Mouse (Mus musculus): ENCODE data around the gene Timeless. TPM values are rescaled to one million over a fixed set of nuclear protein-coding genes. Genes with fewer than 3 reads are reported as not detected.
"Not testable (repeated sequence)": the region's sequence is repeated elsewhere in the genome, so short reads cannot be mapped to it uniquely, and the experiment has no call there.

Timeless gene
- total RNA-seq, 2 experiments from 2014 or later: 2.1 to 3.2 TPM

DNA sequence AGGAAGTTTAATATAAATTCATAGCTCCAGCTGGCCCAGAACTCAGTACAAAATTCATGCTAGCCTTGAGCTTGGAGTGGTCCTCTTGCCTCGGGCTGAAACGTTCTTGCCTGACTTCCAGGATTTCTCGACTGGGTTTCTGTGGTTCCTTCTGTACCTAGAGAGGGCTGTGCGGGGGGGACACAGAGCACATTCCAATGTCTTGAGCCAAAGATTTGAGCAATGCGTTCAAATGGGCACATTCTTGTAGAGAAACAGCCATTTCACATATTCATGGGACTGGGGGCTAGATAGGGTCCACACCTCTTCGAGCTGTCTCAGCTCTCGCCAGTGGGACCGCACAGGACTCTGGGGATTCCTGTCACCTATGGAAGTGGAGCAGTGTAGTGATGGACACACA lies 24.1 kb downstream of the Timeless start:
- DNase-seq (ENCODE audit: low spot score): no peak

DNA sequence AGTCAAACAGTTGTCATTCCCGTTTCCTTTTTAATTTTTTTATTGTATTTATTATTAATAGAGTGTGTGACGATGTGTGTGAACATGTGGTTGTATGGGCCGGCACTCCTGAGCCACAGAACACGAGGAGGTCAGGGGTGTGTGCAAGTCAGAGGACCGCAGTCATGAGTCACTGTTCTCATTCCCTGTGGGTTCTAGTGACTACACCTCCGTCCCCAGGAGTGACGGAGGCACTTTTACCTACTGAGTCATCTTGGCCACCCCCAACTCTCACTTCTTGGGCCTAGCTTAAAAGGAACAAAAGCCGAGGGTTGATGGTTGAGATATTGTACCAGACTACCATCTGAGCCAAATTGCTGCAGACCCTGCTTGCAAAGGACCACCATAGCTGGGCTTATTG lies 24.5 kb downstream of the Timeless start:
- DNase-seq (ENCODE audit: low spot score): no peak

DNA sequence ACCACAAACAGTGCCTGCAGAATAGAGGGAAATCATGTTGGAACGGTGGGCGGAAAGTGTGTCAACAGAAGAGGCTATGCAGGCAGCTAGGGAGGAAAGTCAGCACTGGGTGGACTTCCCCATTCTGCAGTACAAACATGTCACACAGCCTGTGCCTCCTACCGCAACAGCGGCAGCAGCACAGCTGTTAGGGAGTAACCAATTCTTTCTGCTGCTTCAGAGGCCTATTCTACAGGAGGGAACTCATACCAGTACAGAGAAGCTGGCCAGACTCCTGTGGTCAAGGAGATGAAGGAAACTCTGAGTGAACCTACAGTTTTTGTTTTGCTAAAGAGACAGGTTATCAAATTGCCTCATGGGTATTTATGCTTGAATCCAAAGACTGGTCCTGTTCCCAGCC lies 27.1 kb downstream of the Timeless start:
- no peak for DNase-seq (ENCODE audit: low spot score)

DNA sequence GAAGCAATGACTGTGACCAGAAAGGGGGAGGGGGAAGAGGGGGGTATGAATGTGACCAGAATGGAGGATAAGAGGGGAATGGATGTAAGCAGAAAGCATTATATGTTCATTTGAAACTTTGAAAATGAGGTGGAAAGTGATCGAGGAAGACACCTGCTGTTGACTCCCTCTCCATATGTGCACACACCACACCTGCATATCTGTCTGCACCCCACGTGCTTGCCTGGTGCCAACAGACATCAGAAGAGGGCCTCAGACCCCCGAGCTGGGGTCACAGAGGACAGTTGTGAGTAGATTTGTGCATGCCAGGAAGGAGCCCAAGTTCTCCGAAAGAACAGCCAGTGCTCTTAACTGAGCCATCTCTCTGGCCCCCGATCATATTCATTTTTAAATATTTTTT lies 28.1 kb downstream of the Timeless start:
- no peak for DNase-seq (ENCODE audit: low spot score)

DNA sequence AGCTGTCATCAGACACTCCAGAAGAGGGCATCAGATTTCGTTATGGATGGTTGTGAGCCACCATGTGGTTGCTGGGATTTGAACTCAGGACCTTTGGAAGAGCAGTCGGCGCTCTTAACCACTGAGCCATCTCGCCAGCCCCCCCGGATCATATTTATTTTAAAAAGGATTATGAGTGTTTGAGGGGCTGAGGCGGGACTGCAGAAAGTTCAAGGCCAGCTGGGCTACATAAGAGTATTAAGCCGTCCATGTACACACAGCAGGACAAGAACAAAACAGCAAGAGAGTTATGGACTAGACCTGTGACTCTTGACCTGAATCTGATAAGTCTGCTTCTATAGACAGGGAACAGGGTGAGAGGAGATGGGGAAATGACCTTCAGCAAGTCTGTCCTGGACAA lies 28.5 kb downstream of the Timeless start:
- not testable (repeated sequence) for DNase-seq (ENCODE audit: low spot score)

DNA sequence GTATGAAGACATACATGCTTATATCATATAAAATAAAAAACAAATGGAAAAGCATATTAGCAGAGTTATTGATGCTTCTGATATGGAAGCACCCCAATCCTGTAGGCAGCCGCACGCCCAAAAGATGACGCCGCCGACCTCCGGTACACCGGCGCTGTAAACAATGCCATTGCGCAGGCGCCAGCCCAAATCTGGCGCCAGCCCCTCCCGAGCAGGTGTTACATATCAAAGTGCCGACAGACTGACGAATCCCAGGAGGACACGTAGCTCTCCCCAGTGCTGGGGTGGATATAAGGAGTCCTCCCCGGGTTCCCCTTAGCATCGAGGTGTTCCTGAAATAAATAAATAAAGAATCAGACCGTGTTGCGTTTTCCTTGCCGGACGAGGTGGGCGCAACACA lies 30.4 kb downstream of the Timeless start:
- no peak for DNase-seq (ENCODE audit: low spot score)

DNA sequence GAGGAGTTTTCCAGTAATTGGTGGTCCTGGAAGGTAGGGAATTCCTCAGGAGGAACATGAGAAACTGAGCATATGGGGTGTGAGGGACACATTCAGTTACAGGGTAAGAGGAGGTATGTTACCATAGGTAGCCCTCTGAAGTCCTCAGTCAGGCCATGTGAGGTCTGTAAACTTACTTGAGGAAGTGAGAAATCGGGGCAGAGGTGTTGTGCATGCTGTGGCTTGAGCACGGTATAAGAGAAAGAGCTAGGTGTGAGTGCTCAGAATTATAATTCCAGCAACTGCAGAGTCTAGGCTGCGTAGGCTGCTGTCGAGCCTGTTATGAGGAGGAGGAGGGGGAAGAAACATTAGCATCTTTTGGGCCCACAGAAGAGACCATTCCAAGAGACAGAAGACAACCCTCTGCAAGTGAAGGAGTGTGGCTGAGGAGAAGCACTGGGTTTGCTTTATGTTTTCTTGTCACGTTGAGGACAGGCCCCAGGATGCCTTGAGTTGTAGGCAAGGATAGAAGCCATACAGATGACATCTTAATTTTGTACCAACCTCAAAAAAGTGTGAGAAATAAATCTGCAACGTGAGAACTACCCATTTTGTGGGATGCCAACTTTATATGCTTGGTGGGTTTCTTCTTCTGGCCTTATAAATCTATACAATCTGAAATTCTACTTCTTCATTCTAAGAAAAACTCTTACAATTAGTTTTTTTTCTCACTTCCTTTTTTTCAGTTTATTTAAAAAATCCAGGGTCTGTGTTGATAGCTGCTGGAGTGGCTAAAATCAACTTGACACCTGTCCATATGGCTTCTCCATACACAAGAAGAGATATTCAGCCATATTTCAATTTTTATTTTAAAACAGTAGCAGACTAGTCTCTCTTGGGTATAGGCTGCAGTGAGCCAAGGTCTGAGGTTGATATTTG lies 31.8 kb downstream of the Timeless start:
- DNase-seq (ENCODE audit: low spot score): no peak

DNA sequence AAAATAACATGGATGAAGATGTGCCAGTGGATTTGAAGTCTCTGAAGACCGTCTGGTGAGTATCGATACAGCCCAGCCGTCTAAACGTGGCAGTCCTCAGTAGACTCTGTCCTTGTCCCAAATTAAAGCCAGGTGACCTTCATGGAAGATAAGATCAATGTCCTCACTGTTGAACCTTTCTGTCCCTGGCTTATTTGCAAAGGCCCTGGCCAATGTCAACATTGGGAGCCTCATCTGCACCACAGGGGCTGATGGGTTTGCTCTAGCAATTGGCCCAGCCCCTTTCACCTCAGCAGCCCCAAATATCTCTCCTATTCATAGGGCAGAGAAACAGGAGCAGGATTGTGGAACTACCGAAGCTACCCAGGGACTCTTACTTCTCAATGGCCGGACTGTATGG lies 36.5 kb downstream of the Timeless start, which contains the start of gene Apof:
Apof (plus strand) TSS at position 301 of the 400 bp plus-strand sequence.
- DNase-seq (ENCODE audit: low spot score): no peak

DNA sequence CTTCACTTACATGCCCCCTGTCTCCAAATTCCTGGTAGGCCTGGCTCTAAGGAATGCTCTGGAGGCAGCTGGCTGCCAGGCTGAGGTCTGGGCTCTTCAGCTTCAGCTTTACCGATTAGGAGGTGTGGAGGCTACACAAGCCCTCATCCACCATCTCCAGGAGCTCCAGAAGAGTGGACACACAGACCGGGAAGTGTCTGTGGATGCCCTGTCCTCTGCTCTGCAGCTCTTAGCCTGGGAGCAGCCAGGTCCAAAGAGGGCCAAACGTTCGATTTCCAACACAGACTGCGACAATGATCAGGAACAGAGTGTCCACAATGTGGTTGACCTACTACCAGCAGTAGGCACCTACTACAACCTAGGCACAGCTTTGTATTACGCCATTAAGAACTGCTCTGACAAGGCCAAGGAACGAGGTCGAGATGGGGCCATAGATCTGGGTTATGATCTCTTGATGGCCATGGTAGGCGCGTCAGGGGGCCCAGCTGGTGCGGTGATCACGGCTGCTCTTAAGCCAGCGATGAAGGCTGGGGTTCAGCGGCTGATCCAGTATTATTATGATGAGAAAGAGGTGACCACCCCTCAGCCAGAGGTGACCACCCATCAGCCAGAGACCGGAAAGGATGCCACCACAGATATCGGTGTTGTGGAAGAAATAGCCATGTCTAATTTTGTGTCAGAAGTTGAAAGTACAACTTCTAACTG lies 37.5 kb downstream of the Timeless start:
- no peak for DNase-seq (ENCODE audit: low spot score)

DNA sequence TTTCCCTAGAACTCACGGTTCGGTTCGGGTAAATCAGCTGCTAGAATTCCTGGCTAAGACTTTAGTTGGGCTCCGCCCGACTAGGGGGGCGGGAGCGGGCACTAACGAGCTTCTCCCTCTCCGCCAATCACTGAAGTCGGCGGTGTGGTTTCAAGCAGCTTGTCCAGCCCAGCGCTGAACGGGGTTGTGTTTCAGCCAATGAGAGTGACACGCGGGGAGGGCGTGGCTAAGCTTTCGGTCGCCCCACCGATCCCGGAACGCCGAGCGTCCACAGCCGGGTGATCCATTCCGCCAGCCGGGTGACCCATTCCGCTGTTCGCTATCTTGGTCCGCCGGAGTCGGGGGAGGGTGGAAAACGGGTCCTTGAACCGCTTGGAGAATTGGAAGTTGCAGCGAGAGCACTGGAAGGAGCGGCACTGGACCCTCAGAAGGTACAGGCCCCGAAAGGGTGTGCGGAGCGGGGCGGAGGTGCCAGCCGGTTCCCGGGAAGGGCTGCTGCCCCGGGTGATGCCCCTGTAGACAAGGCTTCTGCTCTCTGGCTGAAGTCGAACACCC lies 38.5 kb downstream of the Timeless start, which contains the start of gene Stat2:
Stat2 (plus strand) TSS at position 273 of the 555 bp plus-strand sequence.
- DNase-seq (ENCODE audit: low spot score): peak; percentile 98

DNA sequence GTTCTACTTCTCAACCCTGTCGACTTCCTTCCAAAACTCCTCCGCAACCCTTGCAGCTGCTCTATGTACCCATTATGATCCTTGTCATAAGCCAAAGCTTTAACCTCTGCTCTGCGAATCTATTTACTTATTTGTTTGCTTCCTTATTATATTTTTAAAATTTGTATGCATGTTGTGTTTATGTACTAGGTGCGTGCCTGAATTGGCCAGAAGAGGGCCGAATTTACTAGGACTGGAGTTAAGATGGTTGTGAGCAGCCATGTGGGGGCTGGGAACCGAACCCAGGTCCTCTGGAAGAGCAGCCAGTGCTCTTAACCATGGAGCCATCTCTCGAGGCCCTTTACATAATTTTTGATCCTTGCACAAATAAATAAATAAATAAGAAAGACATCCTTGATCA lies 39.0 kb downstream of the Timeless start:
- no peak for DNase-seq (ENCODE audit: low spot score)

DNA sequence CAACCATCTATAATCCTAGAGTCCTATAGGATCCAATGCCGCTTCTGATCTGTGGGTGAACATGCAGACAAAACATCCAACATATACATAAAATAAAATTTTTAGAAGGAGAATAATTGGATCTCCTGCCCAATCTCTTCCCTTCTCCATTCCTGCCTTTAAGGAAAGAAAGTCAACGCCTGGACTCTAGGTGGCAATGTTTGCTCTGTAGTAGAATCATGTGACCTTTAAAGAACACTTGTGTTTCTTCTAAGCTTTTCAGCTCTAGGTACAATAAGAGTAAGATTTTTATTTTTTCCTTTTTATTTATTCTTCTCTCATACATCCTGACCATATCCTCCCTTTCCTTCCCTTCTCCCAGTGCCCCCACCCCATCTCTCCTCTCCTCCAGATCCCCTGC lies 40.0 kb downstream of the Timeless start:
- DNase-seq (ENCODE audit: low spot score): no peak

DNA sequence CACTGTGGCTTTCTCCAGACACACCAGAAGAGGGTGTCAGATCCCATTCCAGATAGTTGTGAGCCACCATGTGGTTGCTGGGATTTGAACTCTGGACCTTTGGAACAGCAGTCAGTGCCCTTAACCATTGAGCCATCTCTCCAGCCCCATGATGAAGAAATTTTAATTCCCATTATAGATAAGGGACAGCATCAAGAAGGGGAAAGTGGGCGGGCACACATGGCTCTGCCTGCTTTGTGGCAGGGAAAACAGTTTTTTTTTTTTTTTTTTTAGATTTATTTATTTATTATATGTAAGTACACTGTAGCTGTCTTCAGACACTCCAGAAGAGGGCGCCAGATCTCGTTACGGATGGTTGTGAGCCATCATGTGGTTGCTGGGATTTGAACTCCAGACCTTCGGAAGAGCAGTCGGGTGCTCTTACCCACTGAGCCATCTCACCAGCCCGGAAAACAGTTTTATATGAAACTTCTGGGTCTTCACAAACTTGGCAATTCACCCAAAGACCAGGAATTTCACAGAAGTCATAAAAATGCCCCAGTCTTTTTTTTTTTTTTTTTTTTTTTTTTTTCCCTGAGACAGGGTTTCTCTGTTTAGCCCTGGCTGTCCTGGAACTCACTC lies 41.1 kb downstream of the Timeless start:
- DNase-seq (ENCODE audit: low spot score): not testable (repeated sequence)

DNA sequence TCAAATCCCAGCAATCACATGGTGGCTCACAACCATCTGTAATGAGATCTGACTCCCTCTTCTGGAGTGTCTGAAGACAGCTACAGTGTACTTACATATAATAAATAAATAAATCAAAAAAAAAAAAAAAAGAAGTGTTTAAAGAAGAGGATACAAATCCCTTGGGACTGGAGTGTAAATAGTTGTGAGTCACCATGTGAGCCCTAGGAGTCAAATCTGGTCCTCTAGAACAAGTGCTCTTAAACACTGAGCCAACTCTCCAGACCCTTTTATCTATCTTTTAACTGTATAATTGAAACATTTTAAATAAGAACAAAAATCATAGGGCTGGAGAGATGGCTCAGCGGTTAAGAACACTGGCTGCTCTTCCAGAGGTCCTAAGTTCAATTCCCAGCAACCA lies 43.5 kb downstream of the Timeless start:
- DNase-seq (ENCODE audit: low spot score): not testable (repeated sequence)

DNA sequence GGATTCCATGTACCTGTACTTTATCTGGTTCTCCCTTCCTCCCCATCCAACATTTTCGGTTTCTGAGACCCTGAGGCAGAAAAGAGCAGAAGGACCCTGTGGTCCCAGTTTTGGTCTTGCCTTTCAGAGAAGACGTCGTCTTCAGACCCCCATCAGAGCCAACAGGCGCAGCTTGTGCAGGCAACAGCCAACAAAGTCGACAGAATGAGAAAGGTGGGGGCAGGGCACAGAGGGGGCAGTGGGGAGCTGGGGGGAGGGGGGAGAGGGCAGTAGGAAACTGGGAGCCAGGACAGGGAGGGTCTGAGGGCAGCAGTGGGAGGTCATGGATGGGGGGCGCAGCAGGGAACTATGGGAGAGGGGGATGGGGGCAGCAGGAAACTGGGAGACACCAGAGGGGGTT lies 46.3 kb downstream of the Timeless start:
- DNase-seq (ENCODE audit: low spot score): no peak

DNA sequence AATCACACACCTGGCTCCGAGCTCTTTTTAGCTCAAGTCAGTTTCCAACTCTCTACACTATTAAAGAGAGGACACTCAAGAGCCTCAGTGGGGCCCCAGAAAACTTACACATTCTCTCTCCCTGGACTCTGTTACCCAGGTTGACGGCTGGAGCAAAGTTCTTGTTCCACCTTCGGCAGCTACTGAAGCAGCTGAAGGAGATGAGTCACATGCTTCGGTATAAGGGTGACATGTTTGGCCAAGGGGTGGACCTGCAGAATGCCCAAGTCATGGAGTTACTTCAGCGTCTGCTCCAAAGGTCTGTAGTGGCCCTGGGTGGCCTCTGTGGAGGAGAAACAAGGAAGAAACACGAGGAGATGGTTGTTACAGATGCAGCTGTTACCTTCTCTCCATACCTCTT lies 49.1 kb downstream of the Timeless start:
- DNase-seq (ENCODE audit: low spot score): no peak

DNA sequence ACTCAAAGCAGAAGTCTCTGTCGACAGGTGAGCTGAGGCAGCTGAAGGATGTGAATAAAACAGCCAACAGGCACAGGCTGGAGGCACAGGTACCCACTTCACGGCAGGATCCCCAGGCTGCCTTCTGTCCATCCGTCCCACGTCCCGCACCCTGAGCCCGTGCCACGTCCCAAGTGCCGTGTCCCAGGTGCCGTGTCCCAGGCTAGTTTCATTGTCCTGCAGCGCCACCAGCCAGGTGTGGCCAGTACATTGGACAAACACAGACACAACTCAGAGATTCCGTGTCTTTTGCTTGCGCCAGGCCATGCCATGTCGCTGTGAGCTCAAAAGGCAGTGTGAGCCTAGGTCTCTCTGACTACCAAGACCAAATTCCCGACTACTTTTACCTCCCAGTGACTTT lies 49.8 kb downstream of the Timeless start:
- no peak for DNase-seq (ENCODE audit: low spot score)

DNA sequence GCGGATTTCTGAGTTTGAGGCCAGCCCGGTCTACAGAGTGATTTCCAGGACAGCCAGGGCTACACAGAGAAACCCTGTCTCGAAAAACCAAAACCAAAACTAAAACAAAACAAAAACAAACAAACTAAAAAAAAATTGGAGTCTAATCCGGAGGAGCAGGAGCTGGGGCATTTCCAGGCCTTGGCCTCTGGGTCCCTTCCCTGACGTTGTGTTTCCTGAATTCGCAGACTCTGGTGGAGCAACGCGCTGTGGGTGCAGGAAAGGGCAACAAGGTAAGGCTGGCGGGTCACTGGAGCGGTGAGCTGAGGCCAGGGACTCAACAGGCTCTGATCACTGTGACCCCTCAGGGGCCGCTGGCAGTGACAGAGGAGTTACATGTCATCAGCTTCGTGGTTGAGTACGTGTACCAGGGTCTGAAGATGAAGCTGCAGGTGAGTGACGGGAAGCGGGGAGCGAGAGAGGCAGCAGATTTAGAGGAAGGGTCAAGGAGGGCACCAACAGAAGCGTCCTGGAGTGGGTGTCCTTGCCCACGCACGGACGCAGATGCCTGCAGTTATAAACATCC lies 51.1 kb downstream of the Timeless start:
- DNase-seq (ENCODE audit: low spot score): no peak

DNA sequence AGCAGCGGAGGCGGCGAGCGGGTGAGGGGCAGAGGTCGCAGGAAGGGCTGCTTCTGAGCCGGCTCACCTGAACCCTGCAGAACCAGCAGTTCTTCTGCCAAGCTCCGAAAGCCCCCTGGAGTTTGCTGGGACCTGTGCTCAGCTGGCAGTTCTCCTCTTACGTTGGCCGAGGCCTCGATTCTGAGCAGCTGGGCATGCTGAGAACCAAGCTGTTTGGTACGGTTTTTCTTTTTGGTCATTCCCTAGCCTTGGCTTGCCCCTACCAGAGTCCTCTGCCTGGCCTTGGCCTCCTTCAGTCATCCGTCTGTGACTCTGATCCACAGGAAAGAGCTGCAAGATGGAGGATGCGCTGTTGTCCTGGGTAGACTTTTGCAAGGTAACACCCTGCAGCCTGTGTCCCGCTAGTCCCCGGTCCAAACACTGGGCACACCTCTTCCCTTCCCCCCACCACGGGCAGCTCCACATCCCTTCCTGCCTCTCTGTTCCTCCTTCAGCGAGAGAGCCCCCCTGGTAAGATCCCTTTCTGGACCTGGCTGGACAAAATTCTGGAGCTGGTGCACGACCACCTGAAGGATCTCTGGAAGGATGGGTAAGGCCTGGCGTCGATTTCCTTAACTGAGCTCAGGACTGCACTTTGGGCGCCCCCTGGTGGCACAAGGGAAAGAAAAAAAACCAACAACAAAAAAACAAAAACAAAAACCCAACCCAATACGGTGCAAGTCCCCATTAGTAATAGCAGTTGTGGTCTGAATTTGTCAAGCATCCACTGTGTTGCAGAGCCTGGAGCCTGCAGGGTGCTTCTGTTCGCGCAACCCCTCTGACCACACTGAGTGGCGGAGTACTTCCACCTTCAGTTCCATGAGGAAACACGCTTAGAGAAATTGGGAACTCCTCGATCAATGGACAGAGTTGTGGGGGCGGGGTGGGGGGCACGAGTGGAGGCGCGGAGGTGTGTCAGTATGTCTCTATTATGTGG lies 52.0 kb downstream of the Timeless start:
- DNase-seq (ENCODE audit: low spot score): peak; percentile 51

DNA sequence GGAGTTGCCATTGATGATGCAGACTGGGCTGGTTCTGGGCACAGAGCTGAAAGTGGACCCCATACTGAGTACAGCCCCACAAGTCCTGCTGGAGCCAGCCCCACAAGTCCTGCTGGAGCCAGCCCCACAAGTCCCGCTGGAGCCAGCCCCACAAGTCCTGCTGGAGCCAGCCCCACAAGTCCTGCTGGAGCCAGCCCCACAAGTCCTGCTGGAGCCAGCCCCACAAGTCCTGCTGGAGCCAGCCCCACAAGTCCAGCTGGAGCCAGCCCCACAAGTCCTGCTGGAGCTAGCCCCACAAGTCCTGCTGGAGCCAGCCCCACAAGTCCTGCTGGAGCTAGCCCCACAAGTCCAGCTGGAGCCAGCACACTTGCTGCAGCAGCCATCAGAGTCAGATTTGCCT lies 58.7 kb downstream of the Timeless start:
- DNase-seq (ENCODE audit: low spot score): peak; percentile 25

Measured in gastrocnemius, adult 18-20 months (tissue).